Mouse (Mus musculus): ENCODE measurements around the gene Pakap. TPM values are rescaled to one million over a fixed set of nuclear protein-coding genes. Genes with fewer than 3 reads are reported as not detected.

Gene Pakap
- polyA plus RNA-seq, 1 experiment from 2014 or later = 28.4 TPM

- Histone ChIP-seq H3K4me2 (ENCODE audit: low read length) (no peak overlapping the region), H3K9me3 (ENCODE audit: control insufficient read depth, low read length) (no peaks in the 10 kb centered on the region), H3K27me3 (replicated peaks; ENCODE audit: control insufficient read depth, insufficient read depth, low read length) (0 out of 2 replicates have a peak, but pooled peaks cover 2% of the 10 kb centered on the region), H3K27ac (ENCODE audit: low read depth) (no peak overlapping the region), H3K36me3 (ENCODE audit: control insufficient read depth, insufficient read depth, low read length) (no peaks in the 10 kb centered on the region), H3K9ac (ENCODE audit: low read length) (no peak overlapping the region), H3K4me1 (replicated peaks; ENCODE audit: control insufficient read depth, insufficient read depth, low read length) (peaks cover 10% of the 10 kb centered on the region; the same call in 1 of the 2 replicates), H3K4me3 (ENCODE audit: low read depth, low read length) (no peak overlapping the region)
- ATAC-seq (replicated peaks; ENCODE audit: low FRiP score, low TSS enrichment, low read depth) = no peak
- no peak for DNase-seq (ENCODE audit: low spot score)
- WGBS = 81% methylated on average over 1 of the region's 1 CpGs
These were observed 2.7 kb upstream of the Pakap start for GRCm38 (mm10) chr4:57565283-57565682.

GRCm38 (mm10) chr4:57565811-57566210, 2.2 kb upstream of the Pakap start:
- DNase-seq (ENCODE audit: low spot score) (no peak), ATAC-seq (replicated peaks; ENCODE audit: low FRiP score, low TSS enrichment, low read depth) (no peak)
- Histone ChIP-seq H3K9me3 (ENCODE audit: control insufficient read depth, low read length) (no peaks in the 10 kb centered on the region), H3K27ac (ENCODE audit: low read depth) (no peak overlapping the region), H3K9ac (ENCODE audit: low read length) (no peak overlapping the region), H3K27me3 (replicated peaks; ENCODE audit: control insufficient read depth, insufficient read depth, low read length) (0 out of 2 replicates have a peak, but pooled peaks cover 2% of the 10 kb centered on the region), H3K4me3 (ENCODE audit: low read depth, low read length) (no peak overlapping the region), H3K36me3 (ENCODE audit: control insufficient read depth, insufficient read depth, low read length) (no peaks in the 10 kb centered on the region), H3K4me1 (replicated peaks; ENCODE audit: control insufficient read depth, insufficient read depth, low read length) (peaks cover 9% of the 10 kb centered on the region; the same call in 1 of the 2 replicates), H3K4me2 (ENCODE audit: low read length) (no peak overlapping the region)
- 61% methylated on average over 2 of the region's 2 CpGs for WGBS

GRCm38 (mm10) chr4:57568268-57569068, 489 bp downstream of the Pakap start:
- H3K4me2 ChIP-seq (ENCODE audit: low read length) = peak overlapping the region; percentile 83
- H3K9me3 ChIP-seq (ENCODE audit: control insufficient read depth, low read length) = no peaks in the 10 kb centered on the region
- peaks cover 7% of the 10 kb centered on the region; the same call in 1 of the 2 replicates for H3K4me1 ChIP-seq (replicated peaks; ENCODE audit: control insufficient read depth, insufficient read depth, low read length)
- ATAC-seq (replicated peaks; ENCODE audit: low FRiP score, low TSS enrichment, low read depth) = peak; percentile 15; the same call in 1 of the 2 replicates
- H3K4me3 ChIP-seq (ENCODE audit: low read depth, low read length) = peak overlapping the region; percentile 58
- peak overlapping the region; percentile 75 for H3K27ac ChIP-seq (ENCODE audit: low read depth)
- H3K27me3 ChIP-seq (replicated peaks; ENCODE audit: control insufficient read depth, insufficient read depth, low read length) = 0 out of 2 replicates have a peak, but pooled peaks cover 2% of the 10 kb centered on the region
- 36% methylated on average over 19 of the region's 19 CpGs for WGBS
- H3K9ac ChIP-seq (ENCODE audit: low read length) = peak overlapping the region; percentile 74
- no peaks in the 10 kb centered on the region for H3K36me3 ChIP-seq (ENCODE audit: control insufficient read depth, insufficient read depth, low read length)
- DNase-seq (ENCODE audit: low spot score) = peak; percentile 65

GRCm38 (mm10) chr4:57569069-57569355, 1.0 kb downstream of the Pakap start:
- H3K27ac ChIP-seq (ENCODE audit: low read depth) = peak overlapping the region; percentile 75; the same call in 1 of the 2 replicates
- DNase-seq (ENCODE audit: low spot score) (no peak), ATAC-seq (replicated peaks; ENCODE audit: low FRiP score, low TSS enrichment, low read depth) (no peak)
- no peaks in the 10 kb centered on the region for H3K9me3 ChIP-seq (ENCODE audit: control insufficient read depth, low read length)
- WGBS = 76% methylated on average over 4 of the region's 4 CpGs
- H3K4me3 ChIP-seq (ENCODE audit: low read depth, low read length) = peak overlapping the region; percentile 58
- peaks cover 7% of the 10 kb centered on the region; the same call in 1 of the 2 replicates for H3K4me1 ChIP-seq (replicated peaks; ENCODE audit: control insufficient read depth, insufficient read depth, low read length)
- peak overlapping the region; percentile 74 for H3K9ac ChIP-seq (ENCODE audit: low read length)
- H3K36me3 ChIP-seq (ENCODE audit: control insufficient read depth, insufficient read depth, low read length) = no peaks in the 10 kb centered on the region
- H3K4me2 ChIP-seq (ENCODE audit: low read length) = peak overlapping the region; percentile 83
- H3K27me3 ChIP-seq (replicated peaks; ENCODE audit: control insufficient read depth, insufficient read depth, low read length) = 0 out of 2 replicates have a peak, but pooled peaks cover 2% of the 10 kb centered on the region

- Histone ChIP-seq H3K4me3 (ENCODE audit: low read depth, low read length) (peak overlapping the region; percentile 58), H3K9me3 (ENCODE audit: control insufficient read depth, low read length) (no peaks in the 10 kb centered on the region), H3K4me2 (ENCODE audit: low read length) (peak overlapping the region; percentile 83), H3K9ac (ENCODE audit: low read length) (no peak overlapping the region), H3K36me3 (ENCODE audit: control insufficient read depth, insufficient read depth, low read length) (no peaks in the 10 kb centered on the region), H3K27ac (ENCODE audit: low read depth) (no peak overlapping the region), H3K4me1 (replicated peaks; ENCODE audit: control insufficient read depth, insufficient read depth, low read length) (peaks cover 12% of the 10 kb centered on the region; the same call in 1 of the 2 replicates), H3K27me3 (replicated peaks; ENCODE audit: control insufficient read depth, insufficient read depth, low read length) (0 out of 2 replicates have a peak, but pooled peaks cover 2% of the 10 kb centered on the region)
- 66% methylated on average over 6 of the region's 6 CpGs for WGBS
- DNase-seq (ENCODE audit: low spot score) = no peak
- ATAC-seq (replicated peaks; ENCODE audit: low FRiP score, low TSS enrichment, low read depth) = no peak
These were observed 1.7 kb downstream of the Pakap start for GRCm38 (mm10) chr4:57569711-57570110.

- ATAC-seq (replicated peaks; ENCODE audit: low FRiP score, low TSS enrichment, low read depth) (no peak), DNase-seq (ENCODE audit: low spot score) (no peak)
- peaks cover 12% of the 10 kb centered on the region; the same call in 1 of the 2 replicates for H3K4me1 ChIP-seq (replicated peaks; ENCODE audit: control insufficient read depth, insufficient read depth, low read length)
- H3K36me3 ChIP-seq (ENCODE audit: control insufficient read depth, insufficient read depth, low read length) = no peaks in the 10 kb centered on the region
- WGBS = 70% methylated on average over 3 of the region's 3 CpGs
- 0 out of 2 replicates have a peak, but pooled peaks cover 2% of the 10 kb centered on the region for H3K27me3 ChIP-seq (replicated peaks; ENCODE audit: control insufficient read depth, insufficient read depth, low read length)
- H3K4me2 ChIP-seq (ENCODE audit: low read length) = peak overlapping the region; percentile 83; the same call in 1 of the 2 replicates
- H3K9me3 ChIP-seq (ENCODE audit: control insufficient read depth, low read length) = no peaks in the 10 kb centered on the region
- H3K4me3 ChIP-seq (ENCODE audit: low read depth, low read length) = no peak overlapping the region
- H3K9ac ChIP-seq (ENCODE audit: low read length) = no peak overlapping the region
- no peak overlapping the region for H3K27ac ChIP-seq (ENCODE audit: low read depth)
These were observed 2.2 kb downstream of the Pakap start for GRCm38 (mm10) chr4:57570229-57570628.

GRCm38 (mm10) chr4:57574181-57574580, 6.2 kb downstream of the Pakap start:
- Histone ChIP-seq H3K4me1 (replicated peaks; ENCODE audit: control insufficient read depth, insufficient read depth, low read length) (peaks cover 6% of the 10 kb centered on the region; the same call in 1 of the 2 replicates), H3K4me2 (ENCODE audit: low read length) (no peak overlapping the region), H3K27me3 (replicated peaks; ENCODE audit: control insufficient read depth, insufficient read depth, low read length) (no peaks in the 10 kb centered on the region), H3K36me3 (ENCODE audit: control insufficient read depth, insufficient read depth, low read length) (no peaks in the 10 kb centered on the region), H3K27ac (ENCODE audit: low read depth) (no peak overlapping the region; the same call in 1 of the 2 replicates), H3K9ac (ENCODE audit: low read length) (no peak overlapping the region), H3K4me3 (ENCODE audit: low read depth, low read length) (no peak overlapping the region), H3K9me3 (ENCODE audit: control insufficient read depth, low read length) (no peaks in the 10 kb centered on the region)
- DNase-seq (ENCODE audit: low spot score) = no peak
- 95% methylated on average over 3 of the region's 3 CpGs for WGBS
- no peak for ATAC-seq (replicated peaks; ENCODE audit: low FRiP score, low TSS enrichment, low read depth)

- Histone ChIP-seq H3K9ac (ENCODE audit: low read length) (no peak overlapping the region), H3K4me1 (replicated peaks; ENCODE audit: control insufficient read depth, insufficient read depth, low read length) (peaks cover 6% of the 10 kb centered on the region; the same call in 1 of the 2 replicates), H3K4me2 (ENCODE audit: low read length) (no peak overlapping the region), H3K27me3 (replicated peaks; ENCODE audit: control insufficient read depth, insufficient read depth, low read length) (no peaks in the 10 kb centered on the region), H3K36me3 (ENCODE audit: control insufficient read depth, insufficient read depth, low read length) (no peaks in the 10 kb centered on the region), H3K9me3 (ENCODE audit: control insufficient read depth, low read length) (no peaks in the 10 kb centered on the region), H3K4me3 (ENCODE audit: low read depth, low read length) (no peak overlapping the region), H3K27ac (ENCODE audit: low read depth) (peak overlapping the region; percentile 33; the same call in 1 of the 2 replicates)
- no peak for DNase-seq (ENCODE audit: low spot score)
- no peak for ATAC-seq (replicated peaks; ENCODE audit: low FRiP score, low TSS enrichment, low read depth)
- WGBS = 63% methylated on average over 6 of the region's 6 CpGs
These were observed 6.7 kb downstream of the Pakap start for GRCm38 (mm10) chr4:57574646-57575045.
